Mouse (Mus musculus) E14TG2a.4 (cell line): ENCODE data around the gene Magi2.
"Not testable (repeated sequence)": the region's sequence is repeated elsewhere in the genome, so short reads cannot be mapped to it uniquely, and the experiment has no call there.

ENCODE experiments used
- H3K27me3 ChIP-seq: 2 replicates; pipeline ENCODE4 v1.6.1; 2014; ENCODE audit warnings: low read length, control low read depth; ENCODE audit not compliant: insufficient read depth
- H3K36me3 ChIP-seq: 2 replicates; pipeline ENCODE4 v1.6.1; 2014; ENCODE audit warnings: low read length, control low read depth; ENCODE audit not compliant: insufficient read depth
- H3K4me1 ChIP-seq: replicated peaks from 2 replicates; pipeline ENCODE4 v1.6.1; 2014; ENCODE audit warnings: low read depth, low read length, control low read depth
- H3K4me3 ChIP-seq: replicated peaks from 2 replicates; pipeline ENCODE4 v1.5.1; 2014; ENCODE audit warnings: mild to moderate bottlenecking, low read length
- H3K9me3 ChIP-seq: 2 replicates; pipeline ENCODE4 v1.6.1; 2014; ENCODE audit warnings: low read length, control low read depth
- CTCF ChIP-seq: conservative IDR thresholded peaks from 2 replicates; pipeline ENCODE4 v1.5.1; 2014; ENCODE audit warnings: low read length
- NANOG ChIP-seq: IDR thresholded peaks from 2 replicates; pipeline ENCODE4 v1.6.1; 2014; ENCODE audit warnings: borderline replicate concordance, low read length, mixed read lengths
- POU5F1 ChIP-seq: IDR thresholded peaks from 2 replicates; pipeline ENCODE4 v1.6.1; 2014; ENCODE audit warnings: low read length, borderline replicate concordance

Gene Magi2

DNA sequence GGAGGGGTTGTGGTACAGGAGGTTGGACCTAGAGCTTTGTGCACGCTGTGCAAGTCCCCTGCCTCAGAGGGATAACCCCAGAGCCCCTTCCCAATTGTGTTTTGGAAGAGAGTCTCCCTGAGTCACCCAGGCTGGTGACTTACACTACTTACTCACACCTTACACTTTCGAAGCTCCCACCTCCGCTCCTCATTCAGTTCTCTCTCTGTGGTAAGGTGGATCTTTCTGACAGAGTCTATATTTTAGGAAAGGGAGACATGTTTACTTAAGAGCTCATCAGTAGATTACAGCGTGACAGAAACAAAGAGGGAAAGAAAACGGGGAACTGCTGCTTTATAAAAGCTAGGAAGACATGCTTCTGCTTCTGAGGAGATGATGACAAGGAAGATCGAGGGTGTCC, 1457.3 kb downstream of the Magi2 start:
- H3K9me3 ChIP-seq = peaks cover 30% of the 10 kb centered on the region
- no peak overlapping the region for H3K4me3 ChIP-seq
- H3K36me3 ChIP-seq = no peaks in the 10 kb centered on the region
- no peak for TF ChIP-seq NANOG
- no peak for TF ChIP-seq POU5F1
- no peak for TF ChIP-seq CTCF
- H3K4me1 ChIP-seq = peaks cover 29% of the 10 kb centered on the region
- no peaks in the 10 kb centered on the region for H3K27me3 ChIP-seq

DNA sequence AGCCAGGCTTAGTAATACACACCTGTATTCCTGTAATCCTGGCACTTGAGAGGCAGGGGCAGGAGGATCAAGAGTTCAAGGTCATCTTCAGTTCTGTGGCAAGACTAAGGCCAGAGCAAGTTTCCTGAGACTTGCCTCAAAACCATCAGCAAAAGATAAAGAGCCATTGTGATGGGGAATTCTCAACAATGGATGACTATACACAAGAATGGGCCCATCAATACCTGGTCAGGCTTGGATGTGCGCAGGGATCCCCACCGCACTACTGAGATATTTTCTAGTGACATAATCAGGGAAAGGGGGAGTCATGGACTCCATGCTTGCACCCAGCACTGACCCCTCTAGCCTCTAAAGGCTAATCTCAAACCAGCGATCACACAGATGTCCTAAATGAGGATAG, 1465.4 kb downstream of the Magi2 start:
- peaks cover 94% of the 10 kb centered on the region for H3K9me3 ChIP-seq
- no peaks in the 10 kb centered on the region for H3K27me3 ChIP-seq
- no peak for TF ChIP-seq CTCF
- TF ChIP-seq POU5F1 = no peak; the same call in 1 of the 2 replicates
- peak; percentile 99 for TF ChIP-seq NANOG

DNA sequence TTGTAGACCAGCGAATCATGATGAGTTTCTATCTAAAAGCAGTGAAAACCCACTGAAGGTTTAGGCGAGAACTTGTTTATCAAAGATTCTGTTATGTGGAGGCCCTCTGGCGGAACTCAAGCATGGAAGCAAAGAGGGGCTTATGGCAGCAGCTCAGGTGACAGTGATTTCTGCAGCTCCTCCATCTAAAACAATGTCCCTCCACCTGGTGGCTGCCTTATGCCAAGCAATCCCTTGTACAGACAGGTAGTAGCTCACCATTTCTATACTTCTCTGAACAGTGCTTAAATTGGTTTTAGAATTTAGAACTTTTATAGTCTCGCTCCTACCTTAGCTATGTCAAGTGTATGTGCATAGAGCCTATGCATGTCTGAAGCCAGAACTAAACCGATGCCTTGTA, 1472.3 kb downstream of the Magi2 start:
- H3K36me3 ChIP-seq = peaks cover 6% of the 10 kb centered on the region
- H3K9me3 ChIP-seq = peaks cover 41% of the 10 kb centered on the region
- no peaks in the 10 kb centered on the region for H3K27me3 ChIP-seq
- H3K4me1 ChIP-seq = peaks cover 25% of the 10 kb centered on the region
- TF ChIP-seq CTCF = no peak
- no peak for TF ChIP-seq POU5F1
- no peak for TF ChIP-seq NANOG
- no peak overlapping the region for H3K4me3 ChIP-seq

More for the DNA sequence above, 1465.4 kb downstream of the Magi2 start:
- peaks cover 27% of the 10 kb centered on the region for H3K36me3 ChIP-seq
- H3K4me3 ChIP-seq = no peak overlapping the region
- peaks cover 5% of the 10 kb centered on the region; the same call in 1 of the 2 replicates for H3K4me1 ChIP-seq

DNA sequence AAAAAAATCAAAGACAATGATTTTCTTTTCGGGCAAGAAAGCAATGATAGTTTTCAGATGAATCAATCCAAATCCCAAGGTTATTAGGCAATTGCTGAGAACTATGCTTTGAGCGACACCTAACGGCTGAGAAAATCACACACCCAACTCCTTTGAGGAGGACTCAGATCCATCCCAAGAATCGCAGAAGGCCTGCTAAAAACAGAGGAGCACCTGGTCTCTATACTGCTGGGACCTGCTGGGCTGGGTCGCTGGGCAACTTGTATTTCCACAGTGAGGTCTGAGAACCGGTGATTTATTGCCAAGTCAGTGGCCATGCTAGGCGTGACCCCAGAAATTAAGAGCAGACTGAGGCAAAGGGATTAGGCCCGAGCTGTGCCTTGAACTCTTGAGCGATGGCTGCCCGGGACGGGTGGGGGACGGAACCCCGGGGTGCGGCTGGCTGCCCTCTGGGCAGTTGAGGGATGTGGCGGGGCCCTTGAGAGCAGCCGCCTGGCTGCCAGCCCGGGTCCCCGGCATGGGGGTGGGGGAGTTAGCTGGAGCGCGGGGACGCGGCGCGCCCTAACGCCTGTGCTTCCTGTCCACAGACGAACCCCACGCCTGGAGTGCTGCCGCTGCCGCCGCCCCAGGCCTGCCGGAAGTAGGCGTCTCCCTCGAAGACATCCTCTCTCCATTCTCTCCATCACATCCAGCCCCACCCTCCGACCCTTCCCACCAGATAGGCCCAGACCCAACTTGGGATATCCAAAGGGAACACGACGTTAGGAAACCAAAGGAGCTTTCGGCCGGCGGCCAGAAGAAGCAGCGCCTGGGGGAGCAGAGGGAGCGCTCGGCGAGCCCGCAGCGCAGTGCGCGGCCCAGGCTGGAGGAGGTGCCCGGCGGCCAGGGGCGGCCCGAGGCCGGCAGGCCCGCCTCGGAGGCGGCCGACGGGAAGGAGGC, 1474.9 kb downstream of the Magi2 start:
- H3K27me3 ChIP-seq = no peaks in the 10 kb centered on the region
- peak overlapping the region; percentile 86 for H3K4me3 ChIP-seq
- H3K36me3 ChIP-seq = no peaks in the 10 kb centered on the region
- TF ChIP-seq POU5F1 = no peak
- peak; percentile 46 for TF ChIP-seq CTCF
- peaks cover 50% of the 10 kb centered on the region for H3K4me1 ChIP-seq
- H3K9me3 ChIP-seq = peaks cover 16% of the 10 kb centered on the region

DNA sequence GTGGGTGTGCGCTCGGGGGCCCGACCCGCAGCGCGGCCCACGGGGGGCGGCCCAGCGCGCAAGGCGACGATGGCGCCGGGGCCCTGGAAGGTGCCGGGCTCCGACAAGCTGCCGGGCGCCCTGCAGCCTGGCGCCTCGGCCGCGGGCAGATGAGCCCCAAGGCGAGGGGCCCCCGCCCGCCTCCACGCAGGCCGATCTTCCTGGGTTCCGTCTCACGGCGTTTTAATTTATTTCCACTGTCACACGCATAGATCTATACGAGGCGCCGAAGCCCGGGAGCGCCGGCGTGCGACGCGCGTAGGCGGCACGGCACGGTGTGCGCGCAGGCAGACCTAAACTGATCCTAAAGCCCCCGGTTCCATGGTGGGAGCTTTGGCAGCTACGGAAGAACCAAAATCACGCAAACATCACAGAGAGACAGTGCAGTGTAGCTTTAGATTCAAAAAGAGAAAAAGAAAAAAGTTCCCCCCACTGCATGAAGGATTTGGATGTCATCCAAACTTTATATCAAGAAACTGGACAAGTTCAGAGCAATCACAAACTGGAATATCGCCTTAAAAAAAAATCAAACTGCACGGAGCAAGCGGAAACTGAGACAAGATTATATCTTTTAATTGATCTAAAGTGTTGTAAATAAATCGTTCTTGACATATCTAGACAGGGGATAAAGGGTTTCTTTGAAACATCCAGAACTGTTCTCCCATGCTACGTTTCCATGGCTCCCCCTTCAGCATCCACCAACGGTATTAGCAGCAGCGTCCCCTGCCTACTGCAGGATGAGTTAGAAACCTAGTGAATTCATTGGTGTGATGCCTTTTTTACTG, 1475.9 kb downstream of the Magi2 start:
- TF ChIP-seq POU5F1 (no peak), CTCF (no peak), NANOG (no peak)
- peaks cover 7% of the 10 kb centered on the region for H3K9me3 ChIP-seq
- H3K4me3 ChIP-seq = peak overlapping the region; percentile 86

DNA sequence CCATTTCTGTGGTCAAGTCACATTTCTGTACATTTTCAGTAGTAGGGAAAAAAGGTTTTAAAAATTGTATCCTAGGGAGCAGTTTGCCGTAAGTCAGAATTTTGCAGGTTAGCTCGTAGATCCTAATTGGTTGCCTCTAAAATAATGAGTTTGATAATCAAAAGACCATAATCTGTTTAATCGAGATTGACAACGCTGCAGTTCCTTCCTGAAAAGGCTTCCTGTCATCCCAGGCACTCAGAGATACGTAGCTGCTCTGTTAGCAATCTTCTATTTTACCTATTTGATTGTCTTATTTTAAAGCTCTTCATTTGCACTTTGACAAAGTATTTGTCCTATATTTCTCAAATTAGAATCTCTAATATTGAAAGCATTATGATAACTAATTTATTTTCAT, 1476.5 kb downstream of the Magi2 start:
- H3K9me3 ChIP-seq = 0 out of 2 replicates have a peak, but pooled peaks cover under 1% of the 10 kb centered on the region
- peaks cover 59% of the 10 kb centered on the region for H3K4me1 ChIP-seq
- TF ChIP-seq POU5F1 (no peak), NANOG (no peak), CTCF (no peak)
- H3K36me3 ChIP-seq = no peaks in the 10 kb centered on the region
- peak overlapping the region; percentile 86 for H3K4me3 ChIP-seq
- no peaks in the 10 kb centered on the region for H3K27me3 ChIP-seq

More for the DNA sequence above, 1475.9 kb downstream of the Magi2 start:
- Histone ChIP-seq H3K4me1 (peaks cover 54% of the 10 kb centered on the region), H3K27me3 (no peaks in the 10 kb centered on the region), H3K36me3 (no peaks in the 10 kb centered on the region)

DNA sequence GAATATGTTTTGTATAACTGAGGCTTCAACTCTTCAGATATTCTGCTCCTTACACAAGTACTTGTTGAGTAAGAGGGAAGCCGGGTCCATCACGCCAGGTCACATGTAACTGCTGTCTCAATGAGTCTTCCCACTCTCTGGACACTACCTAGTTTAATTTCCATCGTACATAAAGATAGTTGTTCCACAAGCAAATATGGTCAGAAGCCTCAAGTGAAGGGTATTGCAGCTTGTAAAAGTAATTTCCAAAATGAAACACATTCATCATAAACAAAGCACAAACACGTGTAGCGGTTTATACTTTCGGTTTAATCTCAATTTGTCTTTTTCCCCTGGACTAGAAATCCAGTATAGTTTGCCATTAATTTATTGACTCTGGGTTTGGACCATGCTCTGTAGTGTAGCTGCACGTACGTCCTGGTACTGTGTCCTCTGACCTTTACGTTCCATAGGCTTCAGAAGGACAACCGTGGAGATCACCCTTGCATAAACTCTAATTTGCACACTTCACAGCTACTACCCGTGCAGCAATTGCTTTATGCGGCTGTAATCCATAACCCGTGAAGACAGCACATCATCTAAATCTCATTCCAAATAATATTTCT, 1477.2 kb downstream of the Magi2 start:
- no peaks in the 10 kb centered on the region for H3K36me3 ChIP-seq
- no peaks in the 10 kb centered on the region for H3K9me3 ChIP-seq
- H3K4me3 ChIP-seq = no peak overlapping the region
- H3K4me1 ChIP-seq = peaks cover 59% of the 10 kb centered on the region
- TF ChIP-seq POU5F1 (no peak), NANOG (no peak), CTCF (no peak)
- H3K27me3 ChIP-seq = no peaks in the 10 kb centered on the region

DNA sequence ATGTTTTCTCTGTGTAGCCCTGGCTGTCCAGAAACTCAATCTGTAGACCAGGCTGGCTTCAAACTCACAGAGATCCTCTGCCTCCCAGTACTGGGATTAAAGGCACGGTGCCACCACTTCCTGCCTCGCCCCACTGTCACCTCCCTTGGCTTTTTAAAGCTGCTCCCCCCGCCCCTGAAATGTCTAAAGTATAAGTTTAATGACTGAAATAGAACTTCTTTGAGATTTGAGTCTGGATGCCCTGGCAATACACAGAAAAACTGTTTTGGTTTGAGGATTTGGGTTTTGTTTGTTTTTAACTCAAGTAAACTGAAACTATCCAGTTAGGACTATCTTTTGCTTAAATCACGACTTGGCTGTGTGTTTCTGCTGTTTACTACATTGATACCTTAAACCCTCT, 1478.0 kb downstream of the Magi2 start:
- Histone ChIP-seq H3K4me3 (no peak overlapping the region), H3K9me3 (no peaks in the 10 kb centered on the region), H3K4me1 (peaks cover 60% of the 10 kb centered on the region), H3K36me3 (no peaks in the 10 kb centered on the region), H3K27me3 (no peaks in the 10 kb centered on the region)
- no peak for TF ChIP-seq CTCF
- TF ChIP-seq NANOG = no peak
- no peak for TF ChIP-seq POU5F1

DNA sequence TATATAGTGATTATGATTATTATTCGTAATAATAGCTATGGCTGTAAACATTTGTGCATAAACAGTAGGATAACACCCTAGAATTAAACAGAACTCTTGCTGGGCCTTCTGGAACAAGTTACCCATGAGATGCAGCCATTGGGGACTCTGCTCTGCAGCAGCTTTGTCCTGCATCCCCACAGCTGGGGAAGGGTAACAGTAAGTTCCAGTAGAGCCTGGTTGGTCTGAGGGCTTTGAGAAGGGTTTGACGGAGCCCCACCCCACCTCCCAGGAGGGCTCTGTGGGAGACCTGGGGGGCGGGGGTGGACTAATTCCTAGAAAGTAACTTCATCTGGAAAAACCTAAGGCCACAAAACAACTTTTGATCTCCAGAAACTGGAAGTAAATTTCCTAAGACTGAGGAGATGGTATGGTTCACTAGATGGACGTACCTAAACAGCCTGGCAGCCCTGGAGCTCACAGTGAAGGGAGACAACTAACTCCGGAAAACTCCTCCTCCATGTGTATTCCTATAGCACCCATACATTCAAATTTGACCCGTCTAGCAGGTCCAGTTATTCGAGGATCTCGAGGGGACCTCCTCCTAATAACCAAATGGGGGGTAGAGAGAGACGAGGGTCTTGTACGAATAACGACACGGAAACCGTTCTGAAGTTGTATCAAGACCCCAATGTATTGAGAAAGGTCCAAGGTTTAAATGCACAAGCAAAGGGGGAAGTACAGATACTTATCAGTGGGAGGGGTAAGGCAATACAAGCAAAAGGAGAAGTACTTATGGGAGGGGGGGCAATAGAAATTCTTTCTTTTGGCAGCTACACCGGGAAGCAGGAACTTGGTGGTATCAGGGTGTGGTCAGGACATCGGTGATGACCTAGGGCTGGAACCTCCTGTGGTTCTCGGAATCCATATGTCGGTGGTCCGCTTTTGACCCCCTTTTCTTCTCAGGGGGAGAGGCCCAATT, 1479.8 kb downstream of the Magi2 start:
- Histone ChIP-seq H3K4me1 (peaks cover 56% of the 10 kb centered on the region), H3K4me3 (peak overlapping the region; percentile 35; the same call in 1 of the 2 replicates)
- H3K27me3 ChIP-seq, H3K36me3 ChIP-seq, H3K9me3 ChIP-seq: not testable (repeated sequence)
